Mouse (Mus musculus): ENCODE measurements around the gene Gm11060. TPM values are rescaled to one million over a fixed set of nuclear protein-coding genes. Genes with fewer than 3 reads are reported as not detected.

Gm11060 gene
- polyA plus RNA-seq, 1 experiment from 2014 or later = not detected

GRCm38 (mm10) chr2:105123881-105124280 is 32.1 kb downstream of the Gm11060 start:
- H3K4me3 ChIP-seq = no peak overlapping the region
- no peaks in the 10 kb centered on the region for H3K9me3 ChIP-seq (replicated peaks)
- peak; percentile 44 for DNase-seq (ENCODE audit: low spot score)
- peaks cover 31% of the 10 kb centered on the region for H3K4me1 ChIP-seq
- no peak overlapping the region for H3K27ac ChIP-seq (replicated peaks)
- H3K27me3 ChIP-seq (ENCODE audit: low read depth, poor library complexity, severe bottlenecking) = peaks cover 100% of the 10 kb centered on the region
- no peaks in the 10 kb centered on the region for H3K36me3 ChIP-seq
- WGBS = under 1% methylated on average over 9 of the region's 9 CpGs

GRCm38 (mm10) chr2:105124391-105124790 is 32.6 kb downstream of the Gm11060 start:
- Histone ChIP-seq H3K27ac (replicated peaks) (no peak overlapping the region), H3K36me3 (no peaks in the 10 kb centered on the region), H3K27me3 (ENCODE audit: low read depth, poor library complexity, severe bottlenecking) (peaks cover 100% of the 10 kb centered on the region), H3K4me1 (peaks cover 31% of the 10 kb centered on the region), H3K4me3 (no peak overlapping the region), H3K9me3 (replicated peaks) (no peaks in the 10 kb centered on the region)
- WGBS = 0% methylated on average over 7 of the region's 7 CpGs
- DNase-seq (ENCODE audit: low spot score) = no peak

- H3K4me1 ChIP-seq = peaks cover 32% of the 10 kb centered on the region
- no peak overlapping the region for H3K4me3 ChIP-seq
- WGBS = 2% methylated on average over 8 of the region's 8 CpGs
- peaks cover 100% of the 10 kb centered on the region for H3K27me3 ChIP-seq (ENCODE audit: low read depth, poor library complexity, severe bottlenecking)
- DNase-seq (ENCODE audit: low spot score) = peak; percentile 49
- no peaks in the 10 kb centered on the region for H3K9me3 ChIP-seq (replicated peaks)
- no peaks in the 10 kb centered on the region for H3K36me3 ChIP-seq
- no peak overlapping the region for H3K27ac ChIP-seq (replicated peaks)
Observed at GRCm38 (mm10) chr2:105125205-105125604, 33.4 kb downstream of the Gm11060 start.

GRCm38 (mm10) chr2:105125641-105126040 is 33.8 kb downstream of the Gm11060 start:
- H3K36me3 ChIP-seq = no peaks in the 10 kb centered on the region
- H3K4me3 ChIP-seq = no peak overlapping the region
- H3K27me3 ChIP-seq (ENCODE audit: low read depth, poor library complexity, severe bottlenecking) = peaks cover 100% of the 10 kb centered on the region
- H3K9me3 ChIP-seq (replicated peaks) = no peaks in the 10 kb centered on the region
- WGBS = 2% methylated on average over 15 of the region's 15 CpGs
- peaks cover 36% of the 10 kb centered on the region for H3K4me1 ChIP-seq
- H3K27ac ChIP-seq (replicated peaks) = no peak overlapping the region
- no peak for DNase-seq (ENCODE audit: low spot score)

- peak within 1 kb of the TSS; percentile 39 for H3K4me3 ChIP-seq
- H3K27me3 ChIP-seq (ENCODE audit: low read depth, poor library complexity, severe bottlenecking) = peaks cover 100% of the 10 kb centered on the region
- DNase-seq (ENCODE audit: low spot score) = no peak
- H3K27ac ChIP-seq (replicated peaks) = no peak within 1 kb of the TSS
- under 1% methylated on average over 21 of the region's 25 CpGs for WGBS
- no peaks in the 10 kb centered on the region for H3K36me3 ChIP-seq
- no peaks in the 10 kb centered on the region for H3K9me3 ChIP-seq (replicated peaks)
- peaks cover 39% of the 10 kb centered on the region for H3K4me1 ChIP-seq
Observed at GRCm38 (mm10) chr2:105126279-105126678, 34.5 kb downstream of the Gm11060 start, which contains the start of gene Wt1. Gene Wt1 (plus strand): TSS chr2:105126529.

GRCm38 (mm10) chr2:105126691-105127530 is 35.1 kb downstream of the Gm11060 start:
- no peaks in the 10 kb centered on the region for H3K9me3 ChIP-seq (replicated peaks)
- H3K36me3 ChIP-seq = no peaks in the 10 kb centered on the region
- H3K4me3 ChIP-seq = peak overlapping the region; percentile 39
- peaks cover 100% of the 10 kb centered on the region for H3K27me3 ChIP-seq (ENCODE audit: low read depth, poor library complexity, severe bottlenecking)
- no peak overlapping the region for H3K27ac ChIP-seq (replicated peaks)
- WGBS = under 1% methylated on average over 86 of the region's 92 CpGs
- H3K4me1 ChIP-seq = peaks cover 39% of the 10 kb centered on the region
- peak; percentile 72 for DNase-seq (ENCODE audit: low spot score)

GRCm38 (mm10) chr2:105127531-105128480 is 36.0 kb downstream of the Gm11060 start:
- Histone ChIP-seq H3K27me3 (ENCODE audit: low read depth, poor library complexity, severe bottlenecking) (peaks cover 100% of the 10 kb centered on the region), H3K36me3 (no peaks in the 10 kb centered on the region), H3K4me3 (peak overlapping the region; percentile 39), H3K9me3 (replicated peaks) (no peaks in the 10 kb centered on the region), H3K4me1 (peaks cover 35% of the 10 kb centered on the region), H3K27ac (replicated peaks) (no peak overlapping the region)
- peak; percentile 61 for DNase-seq (ENCODE audit: low spot score)
- WGBS = under 1% methylated on average over 52 of the region's 52 CpGs

GRCm38 (mm10) chr2:105128564-105128963 is 36.7 kb downstream of the Gm11060 start:
- Histone ChIP-seq H3K27ac (replicated peaks) (no peak overlapping the region), H3K4me3 (no peak overlapping the region), H3K27me3 (ENCODE audit: low read depth, poor library complexity, severe bottlenecking) (peaks cover 100% of the 10 kb centered on the region), H3K36me3 (no peaks in the 10 kb centered on the region), H3K4me1 (peaks cover 30% of the 10 kb centered on the region), H3K9me3 (replicated peaks) (no peaks in the 10 kb centered on the region)
- DNase-seq (ENCODE audit: low spot score) = peak; percentile 50
- 5% methylated on average over 12 of the region's 12 CpGs for WGBS

GRCm38 (mm10) chr2:105130351-105131060 is 38.7 kb downstream of the Gm11060 start:
- peak; percentile 59 for DNase-seq (ENCODE audit: low spot score)
- Histone ChIP-seq H3K27me3 (ENCODE audit: low read depth, poor library complexity, severe bottlenecking) (peaks cover 100% of the 10 kb centered on the region), H3K36me3 (no peaks in the 10 kb centered on the region), H3K4me1 (peaks cover 30% of the 10 kb centered on the region), H3K9me3 (replicated peaks) (no peaks in the 10 kb centered on the region), H3K27ac (replicated peaks) (no peak overlapping the region), H3K4me3 (no peak overlapping the region)
- under 1% methylated on average over 32 of the region's 32 CpGs for WGBS

- Histone ChIP-seq H3K4me1 (peaks cover 27% of the 10 kb centered on the region), H3K27ac (replicated peaks) (no peak overlapping the region), H3K9me3 (replicated peaks) (no peaks in the 10 kb centered on the region), H3K36me3 (no peaks in the 10 kb centered on the region), H3K4me3 (no peak overlapping the region), H3K27me3 (ENCODE audit: low read depth, poor library complexity, severe bottlenecking) (peaks cover 100% of the 10 kb centered on the region)
- DNase-seq (ENCODE audit: low spot score) = peak; percentile 37
- 4% methylated on average over 12 of the region's 12 CpGs for WGBS
Observed at GRCm38 (mm10) chr2:105131061-105131810, 39.4 kb downstream of the Gm11060 start.

GRCm38 (mm10) chr2:105131811-105132100 is 39.9 kb downstream of the Gm11060 start:
- Histone ChIP-seq H3K4me3 (no peak overlapping the region), H3K9me3 (replicated peaks) (no peaks in the 10 kb centered on the region), H3K36me3 (no peaks in the 10 kb centered on the region), H3K27ac (replicated peaks) (no peak overlapping the region), H3K4me1 (peaks cover 22% of the 10 kb centered on the region), H3K27me3 (ENCODE audit: low read depth, poor library complexity, severe bottlenecking) (peaks cover 100% of the 10 kb centered on the region)
- WGBS = 3% methylated on average over 2 of the region's 2 CpGs
- no peak for DNase-seq (ENCODE audit: low spot score)

- Histone ChIP-seq H3K27ac (replicated peaks) (no peak overlapping the region), H3K4me1 (peaks cover 16% of the 10 kb centered on the region)
Observed at GRCm38 (mm10) chr2:105132300-105132699, 40.5 kb downstream of the Gm11060 start.

More at GRCm38 (mm10) chr2:105132300-105132699, 40.5 kb downstream of the Gm11060 start:
- H3K4me3 ChIP-seq = no peak overlapping the region
- no peaks in the 10 kb centered on the region for H3K36me3 ChIP-seq
- under 1% methylated on average over 17 of the region's 17 CpGs for WGBS
- no peaks in the 10 kb centered on the region for H3K9me3 ChIP-seq (replicated peaks)
- peak; percentile 49 for DNase-seq (ENCODE audit: low spot score)
- peaks cover 100% of the 10 kb centered on the region for H3K27me3 ChIP-seq (ENCODE audit: low read depth, poor library complexity, severe bottlenecking)
